Mouse (Mus musculus) heart, embryonic 14.5 days (tissue): ENCODE data around the gene Pygo2. TPM values are rescaled to one million over a fixed set of nuclear protein-coding genes. Genes with fewer than 3 reads are reported as not detected.

ENCODE experiments used
- ATAC-seq: fragments of 200-750 bp; cut with Nextera tagmentation; 2 replicates; pipeline ENCODE4 v1.8.0; 2017; ENCODE audit warnings: low read depth, moderate TSS enrichment; ENCODE audit not compliant: insufficient number of reproducible peaks, insufficient read depth, low FRiP score
- H3K27ac ChIP-seq, 2 experiments: fragments of 200-500 bp in 1 of 2; fragments of 300-500 bp in 1 of 2; sonication (generic) in 1 of 2; replicated peaks in 1 of 2; 2 replicates each; pipeline ENCODE4 v1.5.1; 2012 to 2014; ENCODE audit warnings: low read depth in 2 of 2, low read length in 2 of 2, control low read depth in 1 of 2, mild to moderate bottlenecking in 1 of 2, mixed read lengths in 1 of 2; ENCODE audit not compliant: control insufficient read depth in 1 of 2, insufficient read depth in 1 of 2
- H3K27me3 ChIP-seq: fragments of 300-500 bp; sonication (generic); 2 replicates; pipeline ENCODE4 v1.6.1; 2014; ENCODE audit warnings: mild to moderate bottlenecking, low read length, control low read depth; ENCODE audit not compliant: control insufficient read depth, insufficient read depth
- H3K36me3 ChIP-seq: fragments of 300-500 bp; sonication (generic); 2 replicates; pipeline ENCODE4 v1.6.1; 2014; ENCODE audit warnings: mild to moderate bottlenecking, control low read depth, low read length, mixed read lengths; ENCODE audit not compliant: control insufficient read depth, insufficient read depth
- H3K4me1 ChIP-seq, 2 experiments: fragments of 200-500 bp in 1 of 2; fragments of 300-500 bp in 1 of 2; sonication (generic) in 1 of 2; 2 replicates each; pipeline ENCODE4 v1.6.1; 2012 to 2014; ENCODE audit warnings: low read length in 2 of 2, control low read depth in 1 of 2, mixed read lengths in 1 of 2; ENCODE audit not compliant: control insufficient read depth in 2 of 2, insufficient read depth in 2 of 2
- H3K4me2 ChIP-seq: fragments of 300-500 bp; sonication (generic); 2 replicates; pipeline ENCODE4 v1.6.1; 2014; ENCODE audit warnings: mild to moderate bottlenecking, low read length
- H3K4me3 ChIP-seq, 2 experiments: fragments of 200-500 bp in 1 of 2; fragments of 300-500 bp in 1 of 2; sonication (generic) in 1 of 2; 2 replicates each; pipeline ENCODE4 v1.5.1; 2012 to 2014; ENCODE audit warnings: low read length in 2 of 2, mild to moderate bottlenecking in 2 of 2, control low read depth in 1 of 2, low read depth in 1 of 2, moderate library complexity in 1 of 2; ENCODE audit not compliant: control insufficient read depth in 1 of 2, insufficient read depth in 1 of 2
- H3K9ac ChIP-seq: fragments of 300-500 bp; sonication (generic); 2 replicates; pipeline ENCODE4 v1.6.1; 2014; ENCODE audit warnings: mild to moderate bottlenecking, low read length
- H3K9me3 ChIP-seq: fragments of 300-500 bp; sonication (generic); 2 replicates; pipeline ENCODE4 v1.6.1; 2016; ENCODE audit warnings: low read length, control low read depth; ENCODE audit not compliant: control insufficient read depth
- WGBS: fragments of 180-500 bp; shearing (Covaris S2); extraction: QIAGEN DNeasy Blood & Tissue Kit; methylation state at CpG from one replicate; pipeline ENCODE4 v1.1.7; 2014; 5-methylcytosine and 5-hydroxymethylcytosine counted together
- polyA plus RNA-seq: library from polyadenylated mRNA; unstranded; fragments of >200 nt; fragmentation: Nextera tagmentation; extraction: Ambion mirVana; gene quantifications from 2 replicates; pipeline ENCODE4 v1.2.1, GENCODE M21; 2014

Gene Pygo2
- polyA plus RNA-seq, 1 experiment from 2014 or later: 27.8 TPM

DNA sequence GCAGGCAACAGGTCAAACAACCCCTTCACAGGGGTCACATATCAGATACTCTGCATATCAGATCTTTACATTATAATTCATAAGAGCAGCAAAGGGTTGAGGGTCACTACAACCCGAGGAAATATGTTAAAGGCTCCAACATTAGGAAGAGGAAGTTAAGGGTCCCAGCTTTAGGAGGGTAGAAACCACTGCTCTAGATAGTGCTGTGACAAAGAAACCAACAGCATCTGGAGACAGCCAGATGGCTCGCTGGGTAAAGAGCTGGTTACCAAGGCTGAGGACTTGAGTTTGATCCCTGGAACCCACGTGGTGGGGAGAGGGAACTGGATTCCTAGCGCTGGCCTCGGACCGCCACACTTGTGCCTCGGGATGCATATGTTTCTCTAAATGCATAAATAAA lies 42.3 kb downstream of the Pygo2 start:
- no peak overlapping the region for H3K4me3 ChIP-seq
- no peak overlapping the region for H3K27ac ChIP-seq
- H3K4me1 ChIP-seq: no peaks in the 10 kb centered on the region
- no peaks in the 10 kb centered on the region for H3K27me3 ChIP-seq
- H3K4me2 ChIP-seq: no peak overlapping the region
- no peak for ATAC-seq
- H3K9ac ChIP-seq: no peak overlapping the region
- WGBS: 72% methylated on average over 7 of the region's 7 CpGs
- H3K9me3 ChIP-seq: no peaks in the 10 kb centered on the region
- H3K36me3 ChIP-seq: peaks cover 18% of the 10 kb centered on the region

GRCm38 (mm10) chr3:89473838-89474237 lies 43.8 kb downstream of the Pygo2 start:
- Histone ChIP-seq H3K4me1 (no peaks in the 10 kb centered on the region; a peak in 1 of 4 replicates), H3K9ac (no peak overlapping the region), H3K27ac (no peak overlapping the region), H3K4me3 (no peak overlapping the region), H3K36me3 (peaks cover 3% of the 10 kb centered on the region; the same call in 1 of the 2 replicates), H3K27me3 (no peaks in the 10 kb centered on the region), H3K4me2 (no peak overlapping the region), H3K9me3 (no peaks in the 10 kb centered on the region)
- no peak for ATAC-seq
- WGBS: 68% methylated on average over 6 of the region's 6 CpGs

DNA sequence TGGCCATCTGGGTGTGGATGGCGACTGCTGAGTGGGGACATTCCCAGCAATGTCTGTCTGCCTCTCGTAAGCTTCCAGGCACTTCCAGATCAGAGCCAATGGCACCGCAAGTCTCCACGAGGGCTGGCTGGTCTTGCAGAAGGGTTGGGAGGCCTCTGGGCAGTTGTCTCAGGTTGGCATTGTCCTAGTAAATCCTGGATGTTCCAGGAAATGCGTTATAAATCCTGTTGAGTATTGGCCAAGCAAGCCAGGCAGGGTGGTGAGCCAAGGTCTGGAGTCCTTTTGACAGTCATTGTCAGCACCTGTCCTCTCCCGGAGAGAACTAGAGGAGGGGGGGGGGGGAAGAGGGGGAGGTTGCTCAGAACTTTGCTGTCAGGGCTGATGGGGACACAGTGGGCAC lies 49.0 kb downstream of the Pygo2 start:
- no peak overlapping the region for H3K9ac ChIP-seq
- WGBS: 75% methylated on average over 6 of the region's 6 CpGs
- H3K4me3 ChIP-seq: no peak overlapping the region
- H3K36me3 ChIP-seq: no peaks in the 10 kb centered on the region
- no peaks in the 10 kb centered on the region for H3K9me3 ChIP-seq
- H3K27me3 ChIP-seq: no peaks in the 10 kb centered on the region
- H3K27ac ChIP-seq: no peak overlapping the region
- H3K4me1 ChIP-seq: no peaks in the 10 kb centered on the region; a peak in 1 of 4 replicates
- ATAC-seq: no peak
- H3K4me2 ChIP-seq: no peak overlapping the region

- peaks cover 0 to 2% of the 10 kb centered on the region in 2 experiments; a peak in 1 of 4 replicates for H3K4me1 ChIP-seq
- ATAC-seq: no peak
- no peak overlapping the region for H3K4me3 ChIP-seq
- no peak overlapping the region for H3K9ac ChIP-seq
- 37% methylated on average over 2 of the region's 2 CpGs for WGBS
- no peak overlapping the region for H3K27ac ChIP-seq
- H3K9me3 ChIP-seq: no peaks in the 10 kb centered on the region
- no peaks in the 10 kb centered on the region for H3K27me3 ChIP-seq
- no peaks in the 10 kb centered on the region for H3K36me3 ChIP-seq
- H3K4me2 ChIP-seq: no peak overlapping the region
Measured at GRCm38 (mm10) chr3:89481488-89481887, 51.5 kb downstream of the Pygo2 start.

GRCm38 (mm10) chr3:89482249-89482648 lies 52.2 kb downstream of the Pygo2 start:
- H3K9ac ChIP-seq: no peak overlapping the region
- no peak overlapping the region for H3K4me2 ChIP-seq
- ATAC-seq: no peak
- H3K4me3 ChIP-seq: no peak overlapping the region
- H3K9me3 ChIP-seq: no peaks in the 10 kb centered on the region
- no peak overlapping the region for H3K27ac ChIP-seq
- H3K36me3 ChIP-seq: no peaks in the 10 kb centered on the region
- no peaks in the 10 kb centered on the region for H3K27me3 ChIP-seq
- 73% methylated on average over 5 of the region's 5 CpGs for WGBS
- H3K4me1 ChIP-seq: peaks cover 2 to 7% of the 10 kb centered on the region in 2 experiments; a peak in 1 of 4 replicates

Other genes starting within 250 kb of the Pygo2 start
- 9.1 and 12.8 TPM in 2 replicates for gene Fam189b, start 247.1 kb upstream of the Pygo2 start, polyA plus RNA-seq
- 33.5 and 34.0 TPM in 2 replicates for gene Gba, start 227.3 kb upstream of the Pygo2 start, polyA plus RNA-seq
- 12.9 and 14.5 TPM in 2 replicates for gene Thbs3, start 215.0 kb upstream of the Pygo2 start, polyA plus RNA-seq
- 93.6 and 102 TPM in 2 replicates for gene Mtx1, start 203.1 kb upstream of the Pygo2 start, polyA plus RNA-seq
- 0.16 TPM in 1 of 2 replicates, not detected in the other for gene Muc1, start 201.2 kb upstream of the Pygo2 start, polyA plus RNA-seq
- gene Krtcap2, start 184.2 kb upstream of the Pygo2 start, polyA plus RNA-seq: 216 and 239 TPM in 2 replicates
- gene Trim46, start 183.9 kb upstream of the Pygo2 start, polyA plus RNA-seq: 0.85 and 0.95 TPM in 2 replicates
- 92.9 and 97.9 TPM in 2 replicates for gene Dpm3, start 170.9 kb upstream of the Pygo2 start, polyA plus RNA-seq
- 48.2 and 48.9 TPM in 2 replicates for gene Slc50a1, start 159.6 kb upstream of the Pygo2 start, polyA plus RNA-seq
- gene Efna1, start 149.1 kb upstream of the Pygo2 start, polyA plus RNA-seq: 38.4 and 39.7 TPM in 2 replicates
- gene Efna3, start 107.2 kb upstream of the Pygo2 start, polyA plus RNA-seq: 0.78 and 1.1 TPM in 2 replicates
- 6.0 and 6.7 TPM in 2 replicates for gene Efna4, start 92.2 kb upstream of the Pygo2 start, polyA plus RNA-seq
- 31.0 and 38.6 TPM in 2 replicates for gene Adam15, start 80.2 kb upstream of the Pygo2 start, polyA plus RNA-seq
- not detected in 2 replicates for gene Dcst2, start 68.2 kb upstream of the Pygo2 start, polyA plus RNA-seq
- 0.16 and 0.18 TPM in 2 replicates for gene Dcst1, start 65.0 kb upstream of the Pygo2 start, polyA plus RNA-seq
- gene Zbtb7b, start 35.4 kb upstream of the Pygo2 start, polyA plus RNA-seq: 1.3 and 1.8 TPM in 2 replicates
- gene Lenep, start 27.4 kb upstream of the Pygo2 start, polyA plus RNA-seq: not detected in 2 replicates
- 33.5 and 35.2 TPM in 2 replicates for gene Flad1, start 18.3 kb upstream of the Pygo2 start, polyA plus RNA-seq
- 354 and 368 TPM in 2 replicates for gene Cks1b, start 11.8 kb upstream of the Pygo2 start, polyA plus RNA-seq
- gene Shc1, start 11.8 kb upstream of the Pygo2 start, polyA plus RNA-seq: 48.0 and 50.5 TPM in 2 replicates
- 36.9 and 37.3 TPM in 2 replicates for gene Pbxip1, start 6.5 kb downstream of the Pygo2 start, polyA plus RNA-seq
- gene Pmvk, start 24.3 kb downstream of the Pygo2 start, polyA plus RNA-seq: 54.3 and 56.8 TPM in 2 replicates
- 2.4 and 3.1 TPM in 2 replicates for gene Kcnn3, start 90.0 kb downstream of the Pygo2 start, polyA plus RNA-seq